Mouse (Mus musculus) spleen, postnatal 4 days (tissue): ENCODE data around the gene Ehd2.

Source experiments
- DNase-seq, 2 experiments: peaks; one replicate each; pipeline ENCODE4 v3.0.0; 2022; ENCODE audit warnings: low spot score in 2 of 2

Gene Ehd2

GRCm38 (mm10) chr7:15975451-15975850, 8.1 kb upstream of the Ehd2 start:
- no peak for DNase-seq

- peak; percentile 61 to 87 for DNase-seq
These were observed 7.3 kb upstream of the Ehd2 start for GRCm38 (mm10) chr7:15974712-15975111.

- no peak for DNase-seq
These were observed 4.9 kb upstream of the Ehd2 start for GRCm38 (mm10) chr7:15972247-15972646.

GRCm38 (mm10) chr7:15969674-15970073, 2.3 kb upstream of the Ehd2 start:
- no peak for DNase-seq

GRCm38 (mm10) chr7:15968322-15968721, 955 bp upstream of the Ehd2 start:
- no peak for DNase-seq

GRCm38 (mm10) chr7:15966489-15966888, 878 bp downstream of the Ehd2 start:
- no peak for DNase-seq

GRCm38 (mm10) chr7:15963798-15964652, 3.3 kb downstream of the Ehd2 start:
- no peak for DNase-seq

GRCm38 (mm10) chr7:15962311-15963288, 4.8 kb downstream of the Ehd2 start:
- DNase-seq, result peak in 1 of 2 experiments; percentile 41

GRCm38 (mm10) chr7:15961798-15962197, 5.6 kb downstream of the Ehd2 start:
- DNase-seq, result no peak

- DNase-seq, result no peak
These were observed 6.1 kb downstream of the Ehd2 start for GRCm38 (mm10) chr7:15961239-15961638.

GRCm38 (mm10) chr7:15960691-15961090, 6.7 kb downstream of the Ehd2 start:
- no peak for DNase-seq

GRCm38 (mm10) chr7:15956143-15956542, 11.2 kb downstream of the Ehd2 start:
- DNase-seq, result no peak

- DNase-seq, result no peak
These were observed 11.9 kb downstream of the Ehd2 start for GRCm38 (mm10) chr7:15955509-15955908.

- DNase-seq, result peak in 1 of 2 experiments; percentile 67
These were observed 12.4 kb downstream of the Ehd2 start for GRCm38 (mm10) chr7:15954978-15955443.

- no peak for DNase-seq
These were observed 12.9 kb downstream of the Ehd2 start for GRCm38 (mm10) chr7:15954436-15954835.

- no peak for DNase-seq
These were observed 13.9 kb downstream of the Ehd2 start for GRCm38 (mm10) chr7:15953307-15954074.

- DNase-seq, result peak in 1 of 2 experiments; percentile 51
These were observed 15.0 kb downstream of the Ehd2 start for GRCm38 (mm10) chr7:15952416-15952815.

GRCm38 (mm10) chr7:15950008-15950407, 17.4 kb downstream of the Ehd2 start:
- no peak for DNase-seq

GRCm38 (mm10) chr7:15949216-15949790, 18.1 kb downstream of the Ehd2 start:
- DNase-seq, result no peak

- DNase-seq, result peak; percentile 84 to 94
These were observed 18.9 kb downstream of the Ehd2 start for GRCm38 (mm10) chr7:15948381-15948941.
